Mouse (Mus musculus) liver, embryonic 14.5 days (tissue): ENCODE measurements around the gene Atxn1. TPM values are rescaled to one million over a fixed set of nuclear protein-coding genes. Genes with fewer than 3 reads are reported as not detected.

Source experiments
- ATAC-seq: fragments of 200-750 bp; cut with Nextera tagmentation; 2 replicates; pipeline ENCODE4 v1.8.0; 2017; ENCODE audit warnings: moderate number of reproducible peaks, mild to moderate bottlenecking, moderate library complexity; ENCODE audit not compliant: insufficient read depth
- DNase-seq, 3 experiments: peaks; one replicate each; pipeline ENCODE4 v3.0.0-alpha.2; 2012 to 2013; ENCODE audit warnings: low read depth in 3 of 3, low spot score in 3 of 3
- H3K27ac ChIP-seq: fragments of 300-500 bp; sonication (generic); 2 replicates; pipeline ENCODE4 v1.5.1; 2014; ENCODE audit warnings: moderate library complexity, mild to moderate bottlenecking, control low read depth, inconsistent platforms
- H3K27me3 ChIP-seq: fragments of 300-500 bp; sonication (generic); 2 replicates; pipeline ENCODE4 v1.6.1; 2014; ENCODE audit warnings: mild to moderate bottlenecking, low read length, moderate library complexity; ENCODE audit not compliant: control insufficient read depth, insufficient read depth
- H3K36me3 ChIP-seq: fragments of 300-500 bp; sonication (generic); replicated peaks from 2 replicates; pipeline ENCODE4 v1.6.1; 2014; ENCODE audit warnings: low read depth; ENCODE audit not compliant: control insufficient read depth, insufficient read depth
- H3K4me1 ChIP-seq, 2 experiments: fragments of 200-500 bp in 1 of 2; fragments of 300-500 bp in 1 of 2; sonication (generic) in 1 of 2; replicated peaks; 2 replicates each; pipeline ENCODE4 v1.6.1; 2012 to 2014; ENCODE audit warnings: antibody characterized with exemption in 1 of 2, inconsistent platforms in 1 of 2, low read length in 1 of 2; ENCODE audit not compliant: control insufficient read depth in 2 of 2, insufficient read depth in 2 of 2
- H3K4me2 ChIP-seq: fragments of 300-500 bp; sonication (generic); 2 replicates; pipeline ENCODE4 v1.6.1; 2014; ENCODE audit warnings: low read depth, mild to moderate bottlenecking, control low read depth, moderate library complexity
- H3K4me3 ChIP-seq, 2 experiments: fragments of 200-500 bp in 1 of 2; fragments of 300-500 bp in 1 of 2; sonication (generic) in 1 of 2; 2 replicates each; pipeline ENCODE4 v1.5.1; 2012 to 2014; ENCODE audit warnings: low read depth in 2 of 2, low read length in 2 of 2, mild to moderate bottlenecking in 2 of 2, control low read depth in 1 of 2, inconsistent platforms in 1 of 2, moderate library complexity in 1 of 2; ENCODE audit not compliant: insufficient read depth in 1 of 2
- H3K9ac ChIP-seq: fragments of 300-500 bp; sonication (generic); replicated peaks from 2 replicates; pipeline ENCODE4 v1.6.1; 2014; ENCODE audit warnings: mild to moderate bottlenecking, control low read depth, moderate library complexity
- H3K9me3 ChIP-seq: fragments of 300-500 bp; sonication (generic); 2 replicates; pipeline ENCODE4 v1.6.1; 2016; ENCODE audit warnings: low read length, mixed read lengths; ENCODE audit not compliant: control insufficient read depth
- CTCF ChIP-seq: IDR thresholded peaks from 2 replicates; pipeline ENCODE4 v1.5.1; 2016; ENCODE audit warnings: antibody characterized with exemption, low read depth, control low read depth
- EP300 ChIP-seq: IDR thresholded peaks from 2 replicates; pipeline ENCODE4 v1.6.1; 2016; ENCODE audit warnings: antibody characterized with exemption, low read depth
- WGBS: fragments of 180-500 bp; shearing (Covaris S2); extraction: QIAGEN DNeasy Blood & Tissue Kit; methylation state at CpG from one replicate; pipeline ENCODE4 v1.1.7; 2014; ENCODE audit not compliant: insufficient replicate concordance; 5-methylcytosine and 5-hydroxymethylcytosine counted together
- polyA plus RNA-seq, 2 experiments: library from polyadenylated mRNA; depleted of rRNA in 1 of 2; stranded (reverse) in 1 of 2; unstranded in 1 of 2; fragments of >200 nt; fragmentation: Nextera tagmentation in 1 of 2; extraction: Ambion mirVana in 1 of 2; gene quantifications; 2 replicates each; pipeline versions ENCODE4 v1.2.1 to v1.2.3; 2012 to 2014

The Atxn1 gene
- polyA plus RNA-seq, 2 experiments, result 1.0 to 1.2 TPM

GRCm38 (mm10) chr13:45694921-45695437, 269.8 kb downstream of the Atxn1 start:
- DNase-seq (no peak), ATAC-seq (no peak)
- no peak overlapping the region for H3K4me2 ChIP-seq
- WGBS, result 78% methylated on average over 12 of the region's 12 CpGs
- H3K4me1 ChIP-seq, result peaks cover 2 to 12% of the 10 kb centered on the region in 2 experiments; a peak in 2 of 4 replicates
- H3K27me3 ChIP-seq, result no peaks in the 10 kb centered on the region
- no peaks in the 10 kb centered on the region for H3K9me3 ChIP-seq
- H3K4me3 ChIP-seq, result no peak overlapping the region
- no peak for TF ChIP-seq EP300
- TF ChIP-seq CTCF, result no peak
- H3K9ac ChIP-seq, result no peak overlapping the region
- no peak overlapping the region for H3K27ac ChIP-seq
- H3K36me3 ChIP-seq, result no peaks in the 10 kb centered on the region

DNA sequence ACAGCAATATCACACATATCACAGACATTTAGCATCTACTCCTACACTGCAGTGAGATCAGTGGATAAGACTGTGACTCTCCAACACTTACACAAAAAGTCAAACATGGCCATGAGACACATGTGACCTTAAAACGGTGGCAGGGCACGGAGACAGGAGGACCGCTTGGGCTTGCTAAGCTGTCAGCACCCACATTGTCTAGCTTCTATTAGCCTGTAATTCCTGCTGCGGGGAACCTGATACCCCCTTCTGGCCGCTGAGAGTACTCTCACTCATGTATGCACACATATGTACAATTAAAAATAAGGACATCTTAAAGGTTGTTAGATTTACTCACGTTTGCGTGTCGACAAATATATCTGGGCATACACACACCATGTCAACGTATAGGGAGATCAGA, 270.9 kb downstream of the Atxn1 start:
- DNase-seq, result no peak
- no peak overlapping the region for H3K4me2 ChIP-seq
- WGBS, result 54% methylated on average over 9 of the region's 9 CpGs

DNA sequence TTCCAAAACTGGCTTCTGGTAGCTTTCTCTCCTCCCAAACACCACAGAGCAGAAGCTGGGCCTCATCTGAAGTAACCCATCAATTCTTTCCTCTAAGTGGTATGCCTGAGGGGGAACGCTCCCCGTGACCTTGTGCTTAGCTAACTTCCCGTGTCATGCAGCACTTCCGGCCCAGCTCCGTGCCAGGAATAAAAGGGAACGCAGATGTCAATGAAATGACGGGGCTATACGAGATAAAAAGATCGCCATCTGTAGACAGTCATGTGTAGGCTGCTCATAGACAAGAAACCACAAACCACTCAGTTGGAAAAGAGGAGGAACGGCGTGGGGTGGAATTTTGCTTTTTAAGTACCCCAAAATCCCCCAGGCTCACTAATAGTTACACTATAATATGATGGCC, 271.3 kb downstream of the Atxn1 start:
- H3K4me1 ChIP-seq, result peaks cover 2 to 12% of the 10 kb centered on the region in 2 experiments; a peak in 2 of 4 replicates
- H3K9ac ChIP-seq, result no peak overlapping the region
- no peak overlapping the region for H3K4me2 ChIP-seq
- WGBS, result 12% methylated on average over 11 of the region's 11 CpGs
- no peak overlapping the region for H3K4me3 ChIP-seq
- no peaks in the 10 kb centered on the region for H3K36me3 ChIP-seq
- ATAC-seq (no peak), DNase-seq (no peak)
- H3K27ac ChIP-seq, result no peak overlapping the region
- no peaks in the 10 kb centered on the region for H3K9me3 ChIP-seq
- no peak for TF ChIP-seq EP300
- no peak for TF ChIP-seq CTCF
- no peaks in the 10 kb centered on the region for H3K27me3 ChIP-seq

More for the DNA sequence above, 270.9 kb downstream of the Atxn1 start:
- peak; percentile 34 for TF ChIP-seq CTCF
- no peak for TF ChIP-seq EP300
- Histone ChIP-seq H3K4me1 (peaks cover 2 to 12% of the 10 kb centered on the region in 2 experiments; a peak in 2 of 4 replicates), H3K9me3 (no peaks in the 10 kb centered on the region), H3K36me3 (no peaks in the 10 kb centered on the region), H3K4me3 (no peak overlapping the region), H3K27me3 (no peaks in the 10 kb centered on the region), H3K9ac (no peak overlapping the region), H3K27ac (no peak overlapping the region)
- ATAC-seq, result no peak

- no peaks in the 10 kb centered on the region for H3K27me3 ChIP-seq
- H3K4me1 ChIP-seq, result peaks cover 2 to 12% of the 10 kb centered on the region in 2 experiments; a peak in 2 of 4 replicates
- no peak overlapping the region for H3K27ac ChIP-seq
- DNase-seq (no peak), ATAC-seq (no peak)
- no peaks in the 10 kb centered on the region for H3K9me3 ChIP-seq
- H3K4me3 ChIP-seq, result no peak overlapping the region
- H3K4me2 ChIP-seq, result no peak overlapping the region
- no peak for TF ChIP-seq EP300
- no peak for TF ChIP-seq CTCF
- no peaks in the 10 kb centered on the region for H3K36me3 ChIP-seq
- H3K9ac ChIP-seq, result no peak overlapping the region
- 21% methylated on average over 4 of the region's 4 CpGs for WGBS
Measured at GRCm38 (mm10) chr13:45693126-45693525, 271.7 kb downstream of the Atxn1 start.

DNA sequence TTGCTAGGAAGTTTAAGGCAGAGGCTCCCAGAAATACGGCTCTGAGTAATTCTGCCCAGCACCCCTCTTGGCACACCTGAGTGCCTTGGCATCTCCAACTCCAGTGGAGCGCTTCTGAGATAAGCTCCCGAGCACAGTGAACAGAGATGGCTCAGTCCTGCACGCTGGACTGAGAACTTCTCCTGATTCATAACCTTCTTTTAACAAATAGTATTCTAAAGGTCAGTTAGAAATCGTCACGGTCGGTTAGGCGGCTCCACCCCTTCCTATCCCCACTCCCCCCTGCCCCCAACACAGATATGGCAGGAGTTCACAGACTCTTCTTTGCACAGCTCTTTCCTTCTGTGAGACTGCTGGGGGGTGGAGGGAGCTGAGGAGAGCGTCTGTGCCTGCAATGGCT, 272.4 kb downstream of the Atxn1 start:
- no peak overlapping the region for H3K4me2 ChIP-seq
- peaks cover 2 to 12% of the 10 kb centered on the region in 2 experiments; a peak in 2 of 4 replicates for H3K4me1 ChIP-seq
- DNase-seq, result no peak
- no peak overlapping the region for H3K9ac ChIP-seq
- no peaks in the 10 kb centered on the region for H3K36me3 ChIP-seq
- H3K27me3 ChIP-seq, result no peaks in the 10 kb centered on the region
- no peak for ATAC-seq
- no peaks in the 10 kb centered on the region for H3K9me3 ChIP-seq
- 23% methylated on average over 9 of the region's 9 CpGs for WGBS
- no peak overlapping the region for H3K27ac ChIP-seq
- TF ChIP-seq CTCF (no peak), EP300 (no peak)
- no peak overlapping the region for H3K4me3 ChIP-seq
